Mouse (Mus musculus): Measurements from ENCODE around the gene Atr.

The Atr gene
- long read RNA-seq, experiment 1, partial matches to known transcripts = 1 of 2 reads
- long read RNA-seq, experiment 1, other reads (novel, unspliced or antisense) = 0 of 2 reads
- long read RNA-seq, experiment 2, full-length matches to known transcripts = 2 of 3 reads
- long read RNA-seq, experiment 2, partial matches to known transcripts = 0 of 3 reads
- long read RNA-seq, experiment 2, other reads (novel, unspliced or antisense) = 1 of 3 reads

- intact Hi-C loops (cut with DNase I) = loop anchor here (5.0 to 10.0 kb wide), 2 partner anchors 163 to 345 kb away; partner anchors contain the start of gene U2surp
These were observed at the start of gene Atr for GRCm38 (mm10) chr9:95857414-95858026. TSS of gene Atr (plus strand) at chr9:95857597.

- intact Hi-C loops (cut with DNase I) = no loop called here
These were observed 47.8 kb upstream of the Atr start for GRCm38 (mm10) chr9:95809596-95809995.

- intact Hi-C loops (cut with DNase I) = no loop called here
These were observed 45.6 kb upstream of the Atr start for GRCm38 (mm10) chr9:95811817-95812216.

- intact Hi-C loops (cut with DNase I) = no loop called here
These were observed 43.5 kb upstream of the Atr start for GRCm38 (mm10) chr9:95813721-95814531.

GRCm38 (mm10) chr9:95815015-95815673 lies 42.3 kb upstream of the Atr start:
- intact Hi-C loops (cut with DNase I) = no loop called here

GRCm38 (mm10) chr9:95815706-95816105 lies 41.7 kb upstream of the Atr start:
- intact Hi-C loops (cut with DNase I) = no loop called here

- intact Hi-C loops (cut with DNase I) = no loop called here
These were observed 34.9 kb upstream of the Atr start for GRCm38 (mm10) chr9:95822531-95822930.

- intact Hi-C loops (cut with DNase I) = no loop called here
These were observed 29.8 kb upstream of the Atr start for GRCm38 (mm10) chr9:95827565-95827964.

GRCm38 (mm10) chr9:95832758-95833157 lies 24.6 kb upstream of the Atr start:
- intact Hi-C loops (cut with DNase I) = no loop called here

GRCm38 (mm10) chr9:95834799-95835198 lies 22.6 kb upstream of the Atr start:
- intact Hi-C loops (cut with DNase I) = no loop called here

GRCm38 (mm10) chr9:95835741-95836140 lies 21.7 kb upstream of the Atr start:
- intact Hi-C loops (cut with DNase I) = no loop called here

- intact Hi-C loops (cut with DNase I) = no loop called here
These were observed 18.0 kb upstream of the Atr start for GRCm38 (mm10) chr9:95839424-95839823.

GRCm38 (mm10) chr9:95844825-95845460 lies 12.5 kb upstream of the Atr start, which contains the start of gene Pls1:
TSS of gene Pls1 (minus strand) at chr9:95845311.
- intact Hi-C loops (cut with DNase I) = no loop called here

GRCm38 (mm10) chr9:95845711-95846110 lies 11.7 kb upstream of the Atr start:
- intact Hi-C loops (cut with DNase I) = no loop called here

- intact Hi-C loops (cut with DNase I) = loop anchor here (5.0 to 10.0 kb wide), 3 partner anchors 157 to 319 kb away; no protein-coding TSS in a partner anchor
These were observed 5.7 kb upstream of the Atr start for GRCm38 (mm10) chr9:95851671-95852070.

- intact Hi-C loops (cut with DNase I) = loop anchor here (5.0 to 10.0 kb wide), 3 partner anchors 158 to 321 kb away; no protein-coding TSS in a partner anchor
These were observed 4.5 kb upstream of the Atr start for GRCm38 (mm10) chr9:95852896-95853295.

- intact Hi-C loops (cut with DNase I) = loop anchor here (5.0 to 10.0 kb wide), 4 partner anchors 160 to 343 kb away; partner anchors contain the start of gene U2surp
These were observed 2.5 kb upstream of the Atr start for GRCm38 (mm10) chr9:95854891-95855290.

- intact Hi-C loops (cut with DNase I) = loop anchor here (5.0 to 10.0 kb wide), 2 partner anchors 161 to 344 kb away; partner anchors contain the start of gene U2surp
These were observed 1.4 kb upstream of the Atr start for GRCm38 (mm10) chr9:95856004-95856403.

- intact Hi-C loops (cut with DNase I) = loop anchor here (5.0 to 10.0 kb wide), 2 partner anchors 163 to 346 kb away; partner anchors contain the start of gene U2surp
These were observed 702 bp downstream of the Atr start for GRCm38 (mm10) chr9:95858027-95858570.

- intact Hi-C loops (cut with DNase I) = no loop called here
These were observed 20.8 kb downstream of the Atr start for GRCm38 (mm10) chr9:95878246-95878645.
